Mouse (Mus musculus) neural tube, embryonic 11.5 days (tissue): ENCODE measurements around the gene Slc7a7. TPM values are rescaled to one million over a fixed set of nuclear protein-coding genes. Genes with fewer than 3 reads are reported as not detected.
"Not testable (repeated sequence)": the region's sequence is repeated elsewhere in the genome, so short reads cannot be mapped to it uniquely, and the experiment has no call there.

Source experiments
- ATAC-seq: fragments of 200-750 bp; cut with Nextera tagmentation; 2 replicates; pipeline ENCODE4 v1.8.0; 2017; ENCODE audit warnings: moderate number of reproducible peaks, mild to moderate bottlenecking, moderate TSS enrichment, moderate library complexity; ENCODE audit not compliant: insufficient read depth, low FRiP score, low TSS enrichment
- DNase-seq: peaks from one replicate; pipeline ENCODE4 v3.0.0-alpha.2; 2015; ENCODE audit warnings: low spot score
- H3K27ac ChIP-seq: fragments of 300-500 bp; sonication (generic); 2 replicates; pipeline ENCODE4 v1.5.1; 2014; ENCODE audit warnings: low read depth, mild to moderate bottlenecking, low read length
- H3K27me3 ChIP-seq: fragments of 300-500 bp; sonication (generic); 2 replicates; pipeline ENCODE4 v1.6.1; 2014; ENCODE audit warnings: mild to moderate bottlenecking, low read length, mixed read lengths; ENCODE audit not compliant: control insufficient read depth, insufficient read depth
- H3K36me3 ChIP-seq: fragments of 300-500 bp; sonication (generic); 2 replicates; pipeline ENCODE4 v1.6.1; 2014; ENCODE audit warnings: mild to moderate bottlenecking, low read length, moderate library complexity, mixed read lengths; ENCODE audit not compliant: control insufficient read depth, insufficient read depth
- H3K4me1 ChIP-seq: fragments of 300-500 bp; sonication (generic); 2 replicates; pipeline ENCODE4 v1.6.1; 2014; ENCODE audit warnings: low read length, mixed read lengths; ENCODE audit not compliant: control insufficient read depth, insufficient read depth
- H3K4me2 ChIP-seq: fragments of 300-500 bp; sonication (generic); 2 replicates; pipeline ENCODE4 v1.6.1; 2014; ENCODE audit warnings: low read depth, mild to moderate bottlenecking, moderate library complexity
- H3K4me3 ChIP-seq: fragments of 300-500 bp; sonication (generic); 2 replicates; pipeline ENCODE4 v1.5.1; 2014; ENCODE audit warnings: low read depth, low read length
- H3K9ac ChIP-seq: fragments of 300-500 bp; sonication (generic); 2 replicates; pipeline ENCODE4 v1.6.1; 2014; ENCODE audit warnings: mild to moderate bottlenecking, low read length
- H3K9me3 ChIP-seq: fragments of 300-500 bp; sonication (generic); 2 replicates; pipeline ENCODE4 v1.6.1; 2016; ENCODE audit warnings: low read length; ENCODE audit not compliant: control insufficient read depth
- WGBS: fragments of 180-500 bp; shearing (Covaris S2); extraction: QIAGEN DNeasy Blood & Tissue Kit; methylation state at CpG from one replicate; pipeline ENCODE4 v1.1.7; 2014; 5-methylcytosine and 5-hydroxymethylcytosine counted together
- polyA plus RNA-seq: library from polyadenylated mRNA; unstranded; fragments of >200 nt; fragmentation: Nextera tagmentation; extraction: Ambion mirVana; gene quantifications from 2 replicates; pipeline ENCODE4 v1.2.1, GENCODE M21; 2014

Gene Slc7a7
- polyA plus RNA-seq, 1 experiment from 2014 or later: 4.8 TPM

DNA sequence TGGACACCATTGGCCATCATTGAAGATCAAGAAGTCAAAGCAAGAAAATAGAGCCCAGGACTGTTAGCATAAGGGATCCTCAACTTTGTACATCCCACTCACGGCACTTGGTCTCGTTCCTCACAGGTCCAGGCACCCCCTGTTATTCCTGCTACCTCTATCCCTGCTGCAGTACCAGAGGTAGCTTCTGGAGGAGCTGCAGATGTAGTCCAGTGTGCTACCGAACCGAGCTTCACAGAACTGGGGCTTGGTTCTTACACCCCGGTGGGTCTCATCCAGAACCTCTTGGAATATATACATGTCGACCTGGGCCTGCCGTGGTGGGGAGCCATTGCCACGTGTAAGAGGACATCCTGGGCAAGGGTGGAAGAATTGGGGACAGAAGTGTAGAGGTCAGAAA lies 54.4 kb downstream of the Slc7a7 start:
- ATAC-seq (no peak), DNase-seq (no peak)
- H3K36me3 ChIP-seq: peaks cover 15% of the 10 kb centered on the region
- no peaks in the 10 kb centered on the region for H3K9me3 ChIP-seq
- H3K4me2 ChIP-seq: no peak overlapping the region
- no peaks in the 10 kb centered on the region for H3K27me3 ChIP-seq
- H3K4me1 ChIP-seq: peaks cover 5% of the 10 kb centered on the region; the same call in 1 of the 2 replicates
- no peak overlapping the region for H3K27ac ChIP-seq
- H3K9ac ChIP-seq: no peak overlapping the region
- WGBS: 96% methylated on average over 8 of the region's 8 CpGs
- no peak overlapping the region for H3K4me3 ChIP-seq

DNA sequence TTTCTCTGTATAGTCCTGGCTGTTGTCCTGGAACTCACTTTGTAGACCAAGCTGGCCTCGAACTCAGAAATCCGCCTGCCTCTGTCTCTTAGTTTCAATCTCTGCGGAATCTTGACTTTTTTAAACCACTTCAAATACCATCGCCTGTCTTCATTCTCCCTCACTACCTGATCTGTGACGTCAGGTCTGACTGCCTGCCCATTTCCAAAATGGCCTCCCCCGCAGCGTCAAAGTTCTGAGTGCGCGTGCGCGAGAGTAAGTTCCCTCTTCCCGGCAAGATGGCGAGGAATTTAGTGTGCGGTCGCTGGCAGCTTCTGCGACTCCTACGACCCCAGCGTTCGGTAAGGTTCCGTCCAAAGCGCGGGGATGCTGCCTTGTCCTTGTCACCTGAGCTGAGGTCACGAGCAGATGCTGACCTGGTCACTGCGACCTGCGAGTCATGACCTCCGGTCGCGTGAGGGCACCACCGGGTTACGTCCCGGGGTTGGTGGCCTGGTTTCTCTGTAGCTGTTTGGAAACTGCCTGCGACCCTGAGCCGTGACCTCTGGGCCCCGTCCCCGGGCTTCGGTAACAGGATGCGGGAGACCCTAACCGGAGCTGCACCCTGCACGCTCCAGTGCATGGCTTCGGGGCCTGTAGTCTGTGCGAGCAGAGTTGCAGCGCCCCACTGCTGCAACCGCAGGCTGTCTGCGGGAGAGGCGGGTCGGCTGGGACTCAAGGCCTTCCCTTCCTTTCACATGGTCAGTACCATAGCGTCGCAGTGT lies 56.8 kb downstream of the Slc7a7 start, which contains the start of gene Oxa1l:
Gene Oxa1l (plus strand): TSS at position 258 of the 764 bp plus-strand sequence.
- ATAC-seq (peak; percentile 89), DNase-seq (peak; percentile 95)
- Histone ChIP-seq H3K4me3 (peak within 1 kb of the TSS; percentile 91), H3K27me3 (no peaks in the 10 kb centered on the region), H3K9me3 (no peaks in the 10 kb centered on the region), H3K27ac (peak within 1 kb of the TSS; percentile 67), H3K4me1 (peaks cover 5% of the 10 kb centered on the region; the same call in 1 of the 2 replicates), H3K36me3 (no peaks in the 10 kb centered on the region; the same call in none of the 2 replicates), H3K4me2 (peak within 1 kb of the TSS; percentile 72), H3K9ac (peak within 1 kb of the TSS; percentile 91)
- WGBS: under 1% methylated on average over 47 of the region's 48 CpGs

DNA sequence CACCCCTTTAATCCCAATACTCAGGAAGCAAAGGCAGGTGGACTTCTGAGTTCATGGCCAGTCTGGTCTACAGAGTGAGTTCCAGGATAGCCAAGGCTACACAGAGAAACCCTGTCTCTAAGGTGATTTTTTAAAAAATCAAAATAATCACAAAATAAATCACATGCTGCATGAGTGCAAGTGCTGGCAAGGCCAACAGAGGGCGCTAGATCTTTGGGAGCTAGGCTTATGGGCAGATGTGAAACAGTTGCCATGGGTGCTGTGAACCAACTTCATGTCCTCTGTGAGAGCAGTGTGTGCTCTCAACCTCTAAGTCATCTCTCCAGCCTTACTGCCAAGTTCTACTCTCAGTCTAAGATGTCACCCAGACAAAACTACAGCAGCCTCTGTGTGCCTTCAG lies 63.2 kb downstream of the Slc7a7 start:
- no peaks in the 10 kb centered on the region for H3K4me1 ChIP-seq
- DNase-seq (no peak), ATAC-seq (no peak)
- WGBS: 48% methylated on average over 1 of the region's 1 CpGs
- no peaks in the 10 kb centered on the region for H3K36me3 ChIP-seq
- H3K27ac ChIP-seq: no peak overlapping the region
- no peaks in the 10 kb centered on the region for H3K9me3 ChIP-seq
- no peak overlapping the region for H3K4me2 ChIP-seq
- no peaks in the 10 kb centered on the region for H3K27me3 ChIP-seq
- no peak overlapping the region for H3K4me3 ChIP-seq
- H3K9ac ChIP-seq: no peak overlapping the region

DNA sequence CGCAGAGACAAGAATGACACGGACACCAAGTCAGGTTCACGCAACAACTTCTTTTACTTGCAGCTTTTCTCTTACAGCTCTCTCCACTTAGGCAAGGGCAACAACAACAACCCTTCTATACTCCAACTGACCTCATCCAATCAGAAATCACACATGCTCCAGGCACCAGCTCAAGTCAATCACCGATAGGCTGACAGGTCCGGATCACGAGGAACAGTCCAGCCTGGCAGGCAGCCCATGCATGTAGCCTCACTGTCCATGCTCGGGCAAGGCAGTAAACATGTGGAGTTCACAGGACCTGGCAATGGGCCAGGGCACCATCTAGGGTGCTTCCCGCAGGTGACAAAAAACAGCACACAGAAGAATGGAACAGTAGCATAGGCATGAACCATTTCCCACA lies 65.3 kb downstream of the Slc7a7 start:
- H3K27me3 ChIP-seq: no peaks in the 10 kb centered on the region
- WGBS: 94% methylated on average over 8 of the region's 8 CpGs
- no peak overlapping the region for H3K27ac ChIP-seq
- H3K9ac ChIP-seq: no peak overlapping the region
- no peak overlapping the region for H3K4me2 ChIP-seq
- H3K4me3 ChIP-seq: no peak overlapping the region
- DNase-seq (no peak), ATAC-seq (no peak)
- H3K4me1 ChIP-seq: no peaks in the 10 kb centered on the region
- H3K9me3 ChIP-seq: no peaks in the 10 kb centered on the region
- H3K36me3 ChIP-seq: no peaks in the 10 kb centered on the region

DNA sequence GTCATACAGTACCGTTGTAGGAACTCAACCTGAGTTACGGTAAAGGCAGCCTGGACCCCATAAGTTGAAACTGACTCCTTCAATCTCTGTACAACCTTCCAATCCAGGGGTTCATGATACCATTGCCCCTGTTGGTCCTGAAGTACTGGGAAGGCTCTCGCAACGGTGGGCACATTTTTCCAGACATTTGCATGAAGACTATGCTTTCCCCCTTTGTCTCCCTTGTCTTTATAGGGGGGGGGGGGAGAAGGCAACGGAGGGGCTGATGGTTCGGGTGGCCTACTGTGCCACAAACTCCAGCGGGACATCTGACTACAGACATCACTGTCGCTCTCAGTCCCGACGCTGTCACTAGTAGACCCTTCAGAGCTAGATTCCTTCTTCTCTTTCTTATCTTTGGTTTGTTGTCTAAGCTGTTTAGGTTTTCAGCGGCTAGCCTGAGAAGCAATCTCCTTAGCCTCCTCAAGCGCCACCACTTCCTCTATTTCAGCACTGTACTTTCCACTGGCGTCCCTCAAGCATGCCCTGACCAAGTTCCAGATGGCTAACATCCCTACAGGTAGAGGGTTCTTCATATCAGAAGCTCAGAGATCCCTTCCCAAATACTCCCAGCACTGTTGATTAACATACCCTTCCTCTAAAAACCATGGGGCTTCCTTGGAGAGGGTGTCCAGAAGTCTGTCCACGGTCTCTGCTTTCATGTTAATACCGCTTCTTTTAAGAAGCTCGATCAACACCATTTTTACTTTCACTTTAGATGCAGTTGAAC lies 66.6 kb downstream of the Slc7a7 start:
- not testable (repeated sequence) for H3K9ac ChIP-seq, H3K4me3 ChIP-seq, H3K27ac ChIP-seq, H3K27me3 ChIP-seq, DNase-seq, H3K4me2 ChIP-seq, ATAC-seq, H3K9me3 ChIP-seq, H3K4me1 ChIP-seq, H3K36me3 ChIP-seq
- 91% methylated on average over 16 of the region's 16 CpGs for WGBS

DNA sequence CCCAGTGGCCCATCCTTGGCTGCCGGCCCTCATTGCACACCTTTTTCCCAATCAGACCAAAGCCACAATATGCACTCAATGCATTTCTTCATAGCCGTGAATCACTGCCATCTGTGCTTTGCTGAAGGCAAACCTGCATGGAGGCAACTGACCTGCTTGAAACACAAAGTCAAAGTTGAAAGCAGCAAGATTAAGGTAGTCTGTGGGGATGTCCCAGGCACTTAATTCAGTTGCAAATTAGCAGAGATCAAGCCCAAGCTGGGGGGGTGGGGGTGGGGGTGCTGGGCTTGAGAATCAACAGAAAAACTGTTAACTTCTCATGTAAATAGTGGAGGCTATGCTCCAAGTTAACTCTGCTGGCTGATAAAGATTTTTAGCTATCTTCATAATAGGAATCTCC lies 75.8 kb downstream of the Slc7a7 start:
- not testable (repeated sequence) for DNase-seq, H3K27ac ChIP-seq, H3K4me1 ChIP-seq, H3K4me3 ChIP-seq, H3K4me2 ChIP-seq, H3K36me3 ChIP-seq, H3K27me3 ChIP-seq, H3K9me3 ChIP-seq, ATAC-seq, H3K9ac ChIP-seq
- WGBS: 36% methylated on average over 2 of the region's 2 CpGs

DNA sequence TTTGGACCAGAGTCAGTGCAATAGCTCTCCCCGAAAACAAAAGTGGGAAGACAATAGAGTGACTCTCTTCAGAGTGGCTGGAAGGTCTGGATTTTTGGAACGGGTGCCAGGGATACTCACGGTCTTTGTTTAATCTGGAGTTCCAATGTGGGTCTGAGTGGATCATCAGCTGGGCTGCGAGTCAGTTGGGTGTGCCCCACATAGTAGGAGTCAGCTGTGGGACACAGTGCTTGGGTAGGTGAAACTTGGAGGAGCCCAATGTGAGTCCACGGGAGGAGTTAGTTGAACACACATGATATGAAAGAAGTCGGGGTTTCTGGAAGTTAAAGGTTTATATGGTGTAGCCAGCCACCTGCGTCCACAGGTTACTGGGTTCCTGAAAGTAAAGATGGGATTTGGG lies 76.7 kb downstream of the Slc7a7 start:
- Histone ChIP-seq H3K36me3 (no peaks in the 10 kb centered on the region), H3K4me2 (no peak overlapping the region), H3K4me3 (no peak overlapping the region), H3K27me3 (no peaks in the 10 kb centered on the region), H3K9me3 (no peaks in the 10 kb centered on the region), H3K9ac (no peak overlapping the region), H3K27ac (no peak overlapping the region), H3K4me1 (no peaks in the 10 kb centered on the region)
- no peak for DNase-seq
- 68% methylated on average over 7 of the region's 7 CpGs for WGBS
- ATAC-seq: no peak

DNA sequence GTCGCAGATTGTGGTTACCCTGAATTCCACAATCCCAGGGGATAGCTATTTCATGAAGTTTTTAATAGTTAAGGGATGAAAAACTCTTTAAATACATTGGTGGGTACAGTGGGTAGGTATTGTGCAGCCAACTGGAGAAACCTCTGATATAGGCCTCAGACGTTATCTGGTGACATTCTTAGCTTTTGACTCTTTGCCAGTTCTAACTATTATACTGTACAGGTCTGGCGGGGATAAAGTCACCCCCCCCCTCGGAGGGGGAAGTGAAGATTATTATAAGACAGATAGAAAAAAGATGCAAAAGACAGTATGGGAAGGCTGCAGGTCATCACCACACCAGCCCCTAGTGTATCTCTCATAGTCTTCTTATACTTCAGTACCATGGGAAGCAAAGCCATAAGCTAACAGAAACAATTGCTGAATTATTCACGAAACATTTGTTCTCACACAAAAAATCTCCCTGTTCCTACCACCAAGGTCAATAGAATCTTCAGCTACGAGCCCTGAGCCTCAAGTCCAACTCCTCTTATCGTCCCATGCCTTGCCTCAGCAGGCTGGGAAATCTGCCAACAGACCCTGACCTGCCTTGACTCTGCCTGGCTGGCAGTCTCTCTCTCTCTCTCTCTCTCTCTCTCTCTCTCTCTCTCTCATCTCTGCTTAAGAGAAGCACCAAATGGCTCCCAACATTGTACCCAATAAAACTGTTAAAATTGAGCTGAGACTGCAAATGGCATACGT lies 84.0 kb downstream of the Slc7a7 start:
- no peak overlapping the region for H3K4me3 ChIP-seq
- no peak for ATAC-seq
- DNase-seq: no peak
- H3K9me3 ChIP-seq: no peaks in the 10 kb centered on the region
- H3K4me1 ChIP-seq: 0 out of 2 replicates have a peak, but pooled peaks cover 2% of the 10 kb centered on the region
- H3K4me2 ChIP-seq: no peak overlapping the region
- H3K27ac ChIP-seq: no peak overlapping the region
- no peak overlapping the region for H3K9ac ChIP-seq
- WGBS: 83% methylated on average over 8 of the region's 8 CpGs
- H3K36me3 ChIP-seq: no peaks in the 10 kb centered on the region
- no peaks in the 10 kb centered on the region for H3K27me3 ChIP-seq
